Mouse (Mus musculus) limb, embryonic 10.5 days (tissue): Measurements from ENCODE around the gene Iqub. TPM values are rescaled to one million over a fixed set of nuclear protein-coding genes. Genes with fewer than 3 reads are reported as not detected.

Experiments
- DNase-seq: peaks from one replicate; pipeline ENCODE4 v3.0.0-alpha.2; 2017; ENCODE audit warnings: low spot score
- H3K27ac ChIP-seq: fragments of 300-500 bp; sonication (generic); 2 replicates; pipeline ENCODE4 v1.5.1; 2016; ENCODE audit warnings: mild to moderate bottlenecking
- H3K27me3 ChIP-seq: fragments of 300-500 bp; sonication (generic); 2 replicates; pipeline ENCODE4 v1.6.1; 2016; ENCODE audit warnings: low read depth, mild to moderate bottlenecking; ENCODE audit not compliant: poor library complexity, severe bottlenecking
- H3K36me3 ChIP-seq: fragments of 300-500 bp; sonication (generic); 2 replicates; pipeline ENCODE4 v1.6.1; 2016; ENCODE audit warnings: mild to moderate bottlenecking, moderate library complexity
- H3K4me1 ChIP-seq: fragments of 300-500 bp; sonication (generic); 2 replicates; pipeline ENCODE4 v1.6.1; 2016
- H3K4me3 ChIP-seq: fragments of 300-500 bp; sonication (generic); 2 replicates; pipeline ENCODE4 v1.5.1; 2016; ENCODE audit warnings: mild to moderate bottlenecking, moderate library complexity
- H3K9me3 ChIP-seq: fragments of 300-500 bp; sonication (generic); replicated peaks from 2 replicates; pipeline ENCODE4 v1.6.1; 2016; ENCODE audit warnings: mild to moderate bottlenecking
- WGBS: fragments of 180-500 bp; shearing (Covaris S2); methylation state at CpG from one replicate; pipeline ENCODE4 v1.1.7; 2016; 5-methylcytosine and 5-hydroxymethylcytosine counted together
- polyA plus RNA-seq: library from polyadenylated mRNA; unstranded; fragments of >200 nt; fragmentation: Nextera tagmentation; extraction: Ambion mirVana; gene quantifications from 2 replicates; pipeline ENCODE4 v1.2.1, GENCODE M21; 2016

Gene Iqub
- polyA plus RNA-seq = 0.08 TPM in 1 of 2 replicates, not detected in the other

GRCm38 (mm10) chr6:24514552-24515284 lies at the start of gene Iqub:
Gene Iqub (minus strand): TSS chr6:24515067.
- peak; percentile 49 for DNase-seq
- Histone ChIP-seq H3K27me3 (no peaks in the 10 kb centered on the region), H3K36me3 (peaks cover 19% of the 10 kb centered on the region), H3K4me1 (peaks cover 8% of the 10 kb centered on the region), H3K27ac (no peak within 1 kb of the TSS), H3K9me3 (no peaks in the 10 kb centered on the region), H3K4me3 (no peak within 1 kb of the TSS)
- 32% methylated on average over 13 of the region's 13 CpGs for WGBS

- H3K27ac ChIP-seq = no peak overlapping the region
- WGBS = 86% methylated on average over 9 of the region's 9 CpGs
Measured at GRCm38 (mm10) chr6:24564081-24564480, 49.2 kb upstream of the Iqub start.

DNA sequence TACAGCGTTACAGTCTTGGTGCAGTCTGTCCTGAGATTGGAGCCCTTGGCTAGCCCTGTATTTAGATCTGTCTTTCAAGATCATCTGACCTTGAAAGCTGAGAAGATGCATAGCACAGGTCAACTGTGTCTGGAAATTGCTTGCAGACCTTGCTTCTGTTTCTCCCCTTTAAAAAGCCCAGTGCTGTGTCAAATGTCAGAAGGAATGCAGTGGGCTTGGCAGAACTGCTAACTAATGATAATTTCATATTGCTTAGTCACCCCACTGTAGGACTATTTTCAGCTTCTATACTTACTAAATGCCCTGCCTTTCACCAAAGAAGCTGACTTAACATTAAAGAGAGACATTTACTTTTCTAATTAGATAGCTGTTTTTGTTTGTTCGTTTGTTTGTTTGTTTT lies 40.6 kb upstream of the Iqub start:
- no peaks in the 10 kb centered on the region for H3K27me3 ChIP-seq
- no peaks in the 10 kb centered on the region for H3K9me3 ChIP-seq
- 69% methylated on average over 2 of the region's 2 CpGs for WGBS
- no peak overlapping the region for H3K27ac ChIP-seq
- H3K4me1 ChIP-seq = no peaks in the 10 kb centered on the region
- H3K4me3 ChIP-seq = no peak overlapping the region
- no peaks in the 10 kb centered on the region for H3K36me3 ChIP-seq
- no peak for DNase-seq

More at GRCm38 (mm10) chr6:24564081-24564480, 49.2 kb upstream of the Iqub start:
- no peak for DNase-seq
- Histone ChIP-seq H3K4me3 (no peak overlapping the region), H3K4me1 (no peaks in the 10 kb centered on the region), H3K9me3 (no peaks in the 10 kb centered on the region), H3K27me3 (no peaks in the 10 kb centered on the region), H3K36me3 (no peaks in the 10 kb centered on the region)

- Histone ChIP-seq H3K27ac (no peak overlapping the region), H3K4me1 (no peaks in the 10 kb centered on the region), H3K9me3 (no peaks in the 10 kb centered on the region), H3K4me3 (no peak overlapping the region), H3K27me3 (no peaks in the 10 kb centered on the region), H3K36me3 (no peaks in the 10 kb centered on the region)
- 86% methylated on average over 11 of the region's 11 CpGs for WGBS
- no peak for DNase-seq
Measured at GRCm38 (mm10) chr6:24554427-24555086, 39.7 kb upstream of the Iqub start.

DNA sequence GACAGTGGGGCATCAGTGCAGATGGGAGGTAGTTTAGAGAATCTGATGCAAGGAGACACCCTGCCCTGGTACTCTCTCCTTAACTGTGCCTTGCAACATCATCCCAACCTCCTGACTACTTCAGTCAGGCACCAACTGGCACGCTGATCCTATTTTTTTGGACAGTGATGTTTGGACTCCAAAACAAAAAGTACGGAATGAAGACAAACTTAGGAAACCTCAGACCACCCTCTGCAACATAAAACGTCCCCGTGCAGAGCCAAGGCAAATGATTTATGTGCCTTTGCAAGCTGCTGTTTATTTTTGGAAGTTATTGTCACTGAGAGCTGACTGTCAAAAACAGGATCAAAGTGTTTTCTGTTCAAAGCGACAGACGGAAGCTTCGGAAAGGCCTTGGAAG lies 37.2 kb upstream of the Iqub start:
- H3K4me1 ChIP-seq = no peaks in the 10 kb centered on the region
- no peaks in the 10 kb centered on the region for H3K9me3 ChIP-seq
- WGBS = 69% methylated on average over 7 of the region's 7 CpGs
- H3K36me3 ChIP-seq = no peaks in the 10 kb centered on the region
- no peak for DNase-seq
- no peak overlapping the region for H3K4me3 ChIP-seq
- H3K27me3 ChIP-seq = no peaks in the 10 kb centered on the region
- H3K27ac ChIP-seq = no peak overlapping the region

GRCm38 (mm10) chr6:24549801-24550200 lies 34.9 kb upstream of the Iqub start:
- Histone ChIP-seq H3K27ac (no peak overlapping the region), H3K4me1 (no peaks in the 10 kb centered on the region), H3K36me3 (no peaks in the 10 kb centered on the region), H3K9me3 (no peaks in the 10 kb centered on the region), H3K4me3 (no peak overlapping the region), H3K27me3 (no peaks in the 10 kb centered on the region)
- WGBS = 82% methylated on average over 2 of the region's 2 CpGs
- no peak for DNase-seq

- WGBS = 89% methylated on average over 1 of the region's 1 CpGs
- no peaks in the 10 kb centered on the region for H3K36me3 ChIP-seq
- H3K27ac ChIP-seq = no peak overlapping the region
- H3K9me3 ChIP-seq = no peaks in the 10 kb centered on the region
- no peak overlapping the region for H3K4me3 ChIP-seq
- no peak for DNase-seq
- no peaks in the 10 kb centered on the region for H3K4me1 ChIP-seq
- H3K27me3 ChIP-seq = no peaks in the 10 kb centered on the region
Measured at GRCm38 (mm10) chr6:24546716-24547420, 32.0 kb upstream of the Iqub start.

DNA sequence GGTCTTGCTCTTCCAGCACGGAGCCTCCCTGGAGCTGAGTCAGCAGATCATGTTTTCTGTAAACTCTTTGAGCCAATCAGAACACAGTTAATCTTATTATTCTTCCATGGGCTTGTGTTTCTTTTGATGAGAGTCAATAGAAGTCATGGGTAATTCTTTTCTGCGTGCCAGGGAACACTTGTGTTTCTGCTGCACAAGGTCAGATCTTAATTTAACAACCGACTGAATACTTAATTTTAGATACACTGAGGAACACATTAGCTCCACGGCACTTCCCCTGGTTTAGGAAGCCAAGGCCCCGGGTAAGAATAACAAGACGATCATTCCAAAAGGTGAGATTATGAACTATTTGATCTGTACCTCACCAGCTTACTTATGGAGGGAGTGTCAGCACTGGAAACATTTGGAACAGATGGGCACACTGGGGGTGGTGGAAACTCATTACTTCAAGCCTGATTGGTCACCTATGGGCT lies 28.3 kb upstream of the Iqub start:
- Histone ChIP-seq H3K4me1 (no peaks in the 10 kb centered on the region), H3K27ac (no peak overlapping the region), H3K36me3 (no peaks in the 10 kb centered on the region), H3K4me3 (no peak overlapping the region), H3K27me3 (no peaks in the 10 kb centered on the region), H3K9me3 (no peaks in the 10 kb centered on the region)
- no peak for DNase-seq
- WGBS = 84% methylated on average over 6 of the region's 6 CpGs

DNA sequence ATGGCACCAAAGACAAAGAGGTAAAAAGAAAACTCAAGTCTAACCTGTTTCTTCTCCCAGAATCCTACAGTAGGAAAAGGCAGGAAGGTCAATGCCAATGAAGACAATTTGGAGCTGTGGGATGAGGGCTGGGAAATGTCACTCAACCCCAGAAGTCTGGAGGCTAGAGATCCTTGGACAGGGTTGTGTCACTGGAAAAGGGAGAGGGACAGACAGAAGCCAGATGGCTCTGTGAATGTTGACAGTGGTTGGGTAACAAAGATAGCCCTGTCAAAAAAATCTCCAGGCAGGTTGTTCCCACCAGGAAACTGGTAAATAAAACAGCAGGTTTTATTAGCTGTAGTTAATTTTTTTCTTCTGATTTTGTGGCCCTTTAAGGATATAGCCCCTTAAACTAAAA lies 27.5 kb upstream of the Iqub start:
- DNase-seq = no peak
- Histone ChIP-seq H3K4me1 (no peaks in the 10 kb centered on the region), H3K4me3 (no peak overlapping the region), H3K36me3 (no peaks in the 10 kb centered on the region), H3K27me3 (no peaks in the 10 kb centered on the region), H3K9me3 (no peaks in the 10 kb centered on the region), H3K27ac (no peak overlapping the region)

DNA sequence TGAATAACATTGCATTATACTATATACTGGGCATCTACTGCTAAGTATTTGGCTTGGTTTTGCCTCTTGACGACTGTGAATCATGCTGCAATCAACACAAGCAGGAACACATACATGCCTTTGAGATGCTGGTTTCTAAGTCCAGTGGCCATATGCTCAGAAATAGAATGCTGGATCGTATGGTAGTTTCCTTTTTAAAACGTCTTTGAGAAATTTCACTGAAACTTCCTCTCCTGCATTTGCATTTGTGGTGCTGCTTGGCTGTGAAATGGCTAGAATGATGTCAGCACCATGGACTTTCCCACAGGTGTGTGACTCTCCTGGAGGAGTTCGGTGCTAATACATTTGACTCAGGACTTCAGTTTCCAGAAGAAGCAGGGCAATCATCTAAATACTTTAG lies 25.2 kb upstream of the Iqub start:
- Histone ChIP-seq H3K4me3 (no peak overlapping the region), H3K27ac (no peak overlapping the region), H3K4me1 (no peaks in the 10 kb centered on the region), H3K27me3 (no peaks in the 10 kb centered on the region), H3K9me3 (no peaks in the 10 kb centered on the region), H3K36me3 (no peaks in the 10 kb centered on the region)
- no peak for DNase-seq
- 77% methylated on average over 4 of the region's 4 CpGs for WGBS

GRCm38 (mm10) chr6:24538435-24538834 lies 23.6 kb upstream of the Iqub start:
- WGBS = 90% methylated on average over 3 of the region's 3 CpGs
- no peaks in the 10 kb centered on the region for H3K36me3 ChIP-seq
- no peak overlapping the region for H3K27ac ChIP-seq
- H3K4me1 ChIP-seq = no peaks in the 10 kb centered on the region
- H3K9me3 ChIP-seq = no peaks in the 10 kb centered on the region
- DNase-seq = no peak
- no peak overlapping the region for H3K4me3 ChIP-seq
- no peaks in the 10 kb centered on the region for H3K27me3 ChIP-seq

DNA sequence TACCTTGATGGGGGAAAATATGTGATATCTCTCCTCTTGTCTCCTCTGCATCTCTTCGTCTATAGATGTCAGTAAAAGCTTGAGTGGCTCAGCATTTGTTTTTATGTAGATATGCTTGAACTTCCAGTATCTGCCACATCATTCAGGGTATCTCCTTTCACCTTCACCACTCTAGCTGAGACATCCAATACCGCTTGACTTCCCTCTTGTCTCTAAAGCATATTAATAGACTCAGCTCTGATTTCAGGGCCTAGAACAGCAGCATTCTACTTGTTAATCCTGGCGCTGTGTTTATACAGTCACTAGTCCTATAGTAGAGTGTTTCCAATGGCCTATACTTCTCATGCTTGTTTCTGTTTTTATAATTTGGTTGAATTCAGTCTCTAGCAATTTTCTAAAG lies 17.9 kb upstream of the Iqub start:
- Histone ChIP-seq H3K9me3 (no peaks in the 10 kb centered on the region), H3K4me1 (peaks cover 3% of the 10 kb centered on the region; the same call in 1 of the 2 replicates), H3K27me3 (no peaks in the 10 kb centered on the region), H3K36me3 (no peaks in the 10 kb centered on the region), H3K4me3 (no peak overlapping the region), H3K27ac (no peak overlapping the region)
- WGBS = 93% methylated on average over 3 of the region's 3 CpGs
- no peak for DNase-seq
